Mouse (Mus musculus) kidney, adult 18-20 months (tissue): ENCODE measurements around the gene Ndufb7.
"Not testable (repeated sequence)": the region's sequence is repeated elsewhere in the genome, so short reads cannot be mapped to it uniquely, and the experiment has no call there.

Experiments
- DNase-seq: peaks from one replicate; pipeline ENCODE4 v3.0.0; 2021

The Ndufb7 gene

GRCm38 (mm10) chr8:83566469-83567395 is at the start of gene Ndufb7:
Gene Ndufb7, plus strand, starts transcription at chr8:83566671.
- DNase-seq = peak; percentile 97

- no peak for DNase-seq
Measured at GRCm38 (mm10) chr8:83520432-83520831, 46.0 kb upstream of the Ndufb7 start.

- not testable (repeated sequence) for DNase-seq
Measured at GRCm38 (mm10) chr8:83520907-83521306, 45.6 kb upstream of the Ndufb7 start.

DNA sequence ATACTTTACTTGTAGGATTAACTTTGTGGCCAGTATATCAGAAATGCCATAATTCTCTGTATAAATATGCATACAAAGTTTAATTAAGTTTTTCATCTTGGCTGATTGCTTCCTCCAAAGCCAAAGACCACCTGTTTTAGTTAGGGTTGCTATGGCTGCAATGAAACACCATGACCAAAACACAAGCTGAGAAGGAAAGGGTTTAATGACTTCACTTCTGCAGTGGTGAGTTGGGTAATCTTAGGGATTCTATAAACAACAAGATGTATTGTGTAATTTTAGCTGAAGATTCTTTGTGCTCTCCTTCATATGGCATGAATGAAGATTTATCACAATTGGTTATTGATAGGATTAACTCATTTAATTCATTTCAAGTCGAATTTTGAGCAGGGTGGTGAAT is 45.2 kb upstream of the Ndufb7 start:
- DNase-seq = no peak

- no peak for DNase-seq
Measured at GRCm38 (mm10) chr8:83534802-83535201, 31.7 kb upstream of the Ndufb7 start.

DNA sequence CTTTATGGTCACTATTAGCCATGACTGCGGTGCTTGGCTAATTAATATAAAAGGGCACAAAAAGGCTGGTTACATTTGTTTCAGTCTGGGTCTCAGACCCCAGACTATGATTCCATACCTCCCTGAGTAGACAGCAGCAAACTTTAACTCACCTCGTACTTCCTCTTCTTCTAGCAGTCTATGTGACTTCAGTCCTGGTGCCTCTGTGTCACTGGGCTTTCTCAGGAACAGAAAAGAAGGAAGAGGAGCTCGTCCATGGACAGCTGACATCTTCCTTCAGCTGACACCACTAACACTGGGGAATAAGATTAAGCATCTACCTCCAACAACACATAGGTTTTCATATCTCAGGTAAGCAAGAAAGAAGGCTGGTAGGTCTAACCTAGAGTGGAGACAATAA is 30.7 kb upstream of the Ndufb7 start, which contains the start of gene Olfr370:
Gene Olfr370, plus strand, starts transcription at position 45 of the 400 bp plus-strand sequence.
- DNase-seq = no peak

DNA sequence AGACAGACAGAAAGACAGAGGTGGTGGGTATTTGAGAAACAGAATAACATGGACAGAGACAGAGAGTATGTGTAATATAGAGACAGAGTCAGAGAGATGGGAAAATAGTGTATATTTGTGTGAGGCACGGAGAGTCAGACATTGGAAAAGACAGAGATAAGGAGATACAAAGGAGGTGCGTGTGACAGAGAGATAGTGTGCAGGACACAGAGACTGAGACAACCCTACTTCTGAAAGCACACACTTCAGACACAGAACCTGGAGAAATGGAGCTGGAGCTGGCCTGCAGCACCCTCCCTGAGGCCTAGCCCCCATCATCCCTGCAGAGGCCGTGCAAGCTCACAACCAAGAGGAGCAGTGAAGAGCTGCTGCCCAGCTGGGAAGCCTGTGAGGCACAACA is 3.8 kb upstream of the Ndufb7 start:
- no peak for DNase-seq

DNA sequence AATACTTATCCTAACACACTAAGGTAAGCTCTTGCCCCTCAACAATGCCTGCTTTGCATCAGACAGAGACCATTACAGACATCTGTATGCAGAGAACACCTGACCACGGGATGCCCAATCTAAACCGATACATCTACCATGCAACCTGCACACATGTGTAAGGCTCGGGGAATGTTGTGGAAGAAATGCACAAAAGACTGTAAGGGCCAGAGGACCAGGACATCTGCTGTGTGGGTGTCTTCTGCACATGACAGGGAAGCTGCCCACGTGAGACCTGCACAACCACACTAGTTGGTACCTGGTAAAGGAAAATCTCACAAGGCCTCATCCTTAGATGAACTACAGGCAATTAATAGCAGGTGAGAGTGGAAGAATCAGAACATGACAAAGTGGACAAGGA is 3.2 kb upstream of the Ndufb7 start:
- DNase-seq = no peak

- peak; percentile 14 for DNase-seq
Measured at GRCm38 (mm10) chr8:83565731-83566375, 618 bp upstream of the Ndufb7 start.

DNA sequence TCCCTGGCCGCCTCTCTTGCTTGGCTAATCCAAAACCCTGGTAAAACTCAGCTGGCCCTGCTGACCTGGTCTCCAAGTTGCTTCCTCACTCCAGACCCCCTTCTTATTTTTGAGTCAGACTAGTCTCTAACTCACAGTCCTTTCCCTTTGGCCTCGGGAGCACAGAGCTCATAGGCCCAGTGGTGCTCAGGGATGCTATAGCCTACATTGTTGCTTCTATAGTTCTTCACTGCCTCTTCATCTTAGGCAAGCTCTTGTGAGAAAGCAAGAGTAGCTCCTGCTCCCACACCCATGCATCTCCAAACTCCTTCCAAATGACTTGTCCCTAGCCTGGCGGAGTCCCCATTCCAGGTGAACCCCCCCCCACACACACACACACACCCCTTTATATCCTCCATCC is 1.2 kb downstream of the Ndufb7 start:
- no peak for DNase-seq

GRCm38 (mm10) chr8:83568128-83568527 is 1.7 kb downstream of the Ndufb7 start:
- DNase-seq = no peak

DNA sequence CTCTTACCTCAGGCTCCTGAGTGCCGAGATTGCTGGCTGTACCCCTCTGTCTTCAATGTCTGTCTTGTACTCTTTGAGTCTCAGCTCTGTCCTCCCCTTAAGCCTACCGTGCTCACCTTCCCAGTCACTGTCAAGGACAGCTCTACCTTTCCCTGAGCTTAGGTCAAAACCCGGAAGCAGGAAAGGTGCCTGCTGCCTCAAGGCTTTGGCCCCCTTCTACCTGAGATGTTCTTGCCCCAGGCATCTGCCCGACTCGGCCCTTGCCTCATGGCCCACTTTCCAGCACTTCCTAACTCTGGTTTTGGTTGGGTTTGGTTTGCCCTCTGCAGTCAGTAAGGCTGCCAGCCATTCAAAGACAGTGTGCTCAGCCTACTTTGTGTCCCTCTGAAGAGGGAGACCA is 2.3 kb downstream of the Ndufb7 start:
- no peak for DNase-seq

GRCm38 (mm10) chr8:83569165-83569564 is 2.7 kb downstream of the Ndufb7 start:
- no peak for DNase-seq

DNA sequence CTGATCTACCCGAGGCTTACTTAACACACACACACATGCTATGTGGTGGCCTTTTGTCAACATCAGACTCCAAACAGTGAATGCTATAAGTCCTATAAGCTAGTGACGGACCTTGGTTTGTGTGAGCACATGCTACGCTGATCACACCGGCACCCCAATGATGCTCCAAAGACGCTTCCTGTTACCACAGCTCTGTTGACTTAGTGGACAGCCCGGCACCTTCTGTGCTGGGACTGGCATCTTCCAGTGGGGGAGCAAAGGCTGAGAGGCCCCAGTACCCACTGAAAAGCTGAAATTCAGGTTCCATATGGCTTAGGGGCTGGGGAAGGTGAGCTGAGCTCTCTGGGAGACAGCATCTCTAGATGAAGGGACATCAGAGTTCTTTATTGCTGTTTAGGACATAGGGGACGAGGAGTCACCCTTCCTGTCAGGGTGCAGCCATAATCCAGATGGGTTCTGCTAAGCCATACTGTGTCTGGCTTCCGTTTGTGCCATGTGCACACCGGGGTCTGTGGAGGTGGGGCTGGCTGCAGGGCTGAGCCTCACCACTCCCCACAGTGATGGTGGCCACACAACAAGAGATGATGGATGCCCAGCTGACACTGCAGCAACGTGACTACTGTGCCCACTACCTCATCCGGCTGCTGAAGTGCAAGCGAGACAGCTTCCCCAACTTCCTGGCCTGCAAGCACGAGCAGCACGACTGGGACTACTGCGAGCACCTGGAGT is 4.0 kb downstream of the Ndufb7 start:
- DNase-seq = no peak

DNA sequence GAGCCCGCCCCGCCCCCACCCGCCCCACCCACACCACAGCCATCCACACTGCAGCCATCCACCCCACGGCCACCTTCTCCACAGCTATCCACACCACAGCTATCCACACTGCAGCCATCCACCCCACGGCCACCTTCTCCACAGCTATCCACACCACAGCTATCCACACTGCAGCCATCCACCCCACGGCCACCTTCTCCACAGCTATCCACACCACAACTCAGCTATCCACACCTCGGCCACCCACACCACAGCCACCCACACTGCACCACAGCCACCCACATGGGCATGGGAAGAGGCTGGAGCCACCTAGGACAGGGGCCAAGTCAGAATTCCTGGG is 4.5 kb downstream of the Ndufb7 start:
- DNase-seq = not testable (repeated sequence)

- no peak for DNase-seq
Measured at GRCm38 (mm10) chr8:83571791-83572190, 5.3 kb downstream of the Ndufb7 start.

- no peak for DNase-seq
Measured at GRCm38 (mm10) chr8:83572246-83572812, 5.9 kb downstream of the Ndufb7 start.

- DNase-seq = peak; percentile 20
Measured at GRCm38 (mm10) chr8:83573140-83573875, 6.8 kb downstream of the Ndufb7 start.

GRCm38 (mm10) chr8:83574631-83575315 is 8.3 kb downstream of the Ndufb7 start:
- DNase-seq = peak; percentile 34

DNA sequence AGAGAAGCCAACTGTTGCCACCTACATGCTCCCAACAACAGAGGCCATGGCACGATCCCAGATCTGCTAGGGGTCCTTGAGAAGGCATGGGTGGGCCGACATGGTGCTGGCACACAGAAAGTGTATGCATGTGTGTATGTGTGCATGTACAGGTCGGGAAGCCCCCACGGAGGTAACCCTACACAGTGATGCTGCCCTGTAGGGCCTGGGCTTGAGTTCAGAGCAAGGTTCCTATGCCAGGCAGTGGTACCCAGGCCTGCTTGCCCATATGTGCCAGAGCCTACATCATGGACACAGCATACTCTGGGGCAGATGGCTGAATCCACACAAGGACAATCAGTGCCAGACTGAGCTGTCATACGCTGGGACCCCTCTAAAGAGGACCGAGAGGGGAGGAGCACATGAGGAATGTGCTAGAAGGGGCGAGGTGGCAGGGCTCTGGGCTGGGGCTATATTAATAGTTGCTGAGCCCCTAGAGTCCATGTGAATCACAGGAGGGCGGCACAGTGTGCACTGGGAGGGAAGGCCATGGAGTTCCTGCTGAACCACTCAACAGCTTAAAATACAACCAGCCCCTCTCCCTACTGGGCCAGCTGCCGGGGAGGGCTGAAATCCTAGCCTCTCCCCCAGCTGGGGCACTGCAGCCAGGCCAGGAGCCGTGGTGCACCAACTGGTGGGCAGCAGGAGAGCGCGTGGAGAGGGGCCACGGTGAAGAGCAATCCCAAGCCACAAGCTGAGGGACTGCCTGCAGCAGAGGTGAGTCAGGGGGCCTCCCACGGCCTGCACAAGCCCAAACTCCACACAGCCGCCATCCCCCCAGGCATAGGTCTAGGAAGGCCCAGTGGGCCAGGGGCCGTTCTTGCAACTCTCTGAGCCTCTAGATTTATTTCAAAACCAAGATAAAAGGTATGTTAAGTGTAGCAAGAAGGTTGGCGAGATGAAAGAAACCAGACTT is 9.4 kb downstream of the Ndufb7 start:
- peak; percentile 14 for DNase-seq

DNA sequence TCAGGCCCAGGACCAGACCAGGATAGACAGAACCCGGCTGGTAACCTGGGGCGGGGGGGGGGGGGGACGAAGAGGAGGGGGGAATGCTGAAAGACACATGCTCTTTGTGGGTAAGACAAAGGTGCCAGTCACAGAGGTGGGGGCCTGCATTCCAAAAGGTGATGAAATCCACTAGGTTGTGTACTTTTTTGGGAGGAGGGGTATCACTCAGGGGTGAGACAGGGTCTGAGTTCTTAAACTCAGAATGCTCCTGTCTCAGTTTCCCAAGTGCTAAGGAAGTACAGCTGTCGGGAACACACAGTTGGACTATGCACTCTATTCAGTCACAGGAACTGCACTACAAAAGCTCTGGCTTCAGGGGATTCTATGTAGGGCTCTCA is 10.0 kb downstream of the Ndufb7 start:
- no peak for DNase-seq
